Mouse (Mus musculus) Patski (cell line): ENCODE measurements around the gene Morn3. TPM values are rescaled to one million over a fixed set of nuclear protein-coding genes. Genes with fewer than 3 reads are reported as not detected.

Experiments used
- ATAC-seq: fragments of 100-300 bp; one replicate; pipeline ENCODE4 v1.8.0; 2021
- CTCF ChIA-PET: fragments of 350-600 bp; sonication (Branson Sonifier 250); formaldehyde crosslinking; loops from one replicate; lab custom pipeline; 2022; ENCODE audit warnings: inconsistent platforms; lab: Charles Lee
- POLR2A ChIA-PET: fragments of 350-600 bp; sonication (Branson Sonifier 250); formaldehyde crosslinking; loops from one replicate; lab custom pipeline; 2022; ENCODE audit warnings: antibody characterized with exemption, inconsistent platforms; lab: Charles Lee
- DNase-seq: peaks from one replicate; pipeline ENCODE4 v3.0.0-alpha.2; 2011; ENCODE audit warnings: low read depth, low spot score
- H3K27me3 ChIP-seq: fragments of 371-371 bp; one replicate; pipeline ENCODE4 v1.5.1; 2021
- CTCF ChIP-seq: fragments of 100-300 bp; IDR thresholded peaks from one replicate; pipeline ENCODE4 v1.5.1; 2021
- in situ Hi-C: fragments of 300-500 bp; cut with MboI; formaldehyde crosslinking; loops from 3 replicates; pipeline ENCODE4 v1.11.1; 2018; ENCODE audit warnings: low pct_unique_long_range_greater_than_20kb, mixed read lengths
- polyA plus RNA-seq: library from polyadenylated mRNA; unstranded; gene quantifications from one replicate; pipeline ENCODE4 v1.2.3, GENCODE M21; 2021

Gene Morn3
- polyA plus RNA-seq, 1 experiment from 2014 or later, result 0.32 TPM

DNA sequence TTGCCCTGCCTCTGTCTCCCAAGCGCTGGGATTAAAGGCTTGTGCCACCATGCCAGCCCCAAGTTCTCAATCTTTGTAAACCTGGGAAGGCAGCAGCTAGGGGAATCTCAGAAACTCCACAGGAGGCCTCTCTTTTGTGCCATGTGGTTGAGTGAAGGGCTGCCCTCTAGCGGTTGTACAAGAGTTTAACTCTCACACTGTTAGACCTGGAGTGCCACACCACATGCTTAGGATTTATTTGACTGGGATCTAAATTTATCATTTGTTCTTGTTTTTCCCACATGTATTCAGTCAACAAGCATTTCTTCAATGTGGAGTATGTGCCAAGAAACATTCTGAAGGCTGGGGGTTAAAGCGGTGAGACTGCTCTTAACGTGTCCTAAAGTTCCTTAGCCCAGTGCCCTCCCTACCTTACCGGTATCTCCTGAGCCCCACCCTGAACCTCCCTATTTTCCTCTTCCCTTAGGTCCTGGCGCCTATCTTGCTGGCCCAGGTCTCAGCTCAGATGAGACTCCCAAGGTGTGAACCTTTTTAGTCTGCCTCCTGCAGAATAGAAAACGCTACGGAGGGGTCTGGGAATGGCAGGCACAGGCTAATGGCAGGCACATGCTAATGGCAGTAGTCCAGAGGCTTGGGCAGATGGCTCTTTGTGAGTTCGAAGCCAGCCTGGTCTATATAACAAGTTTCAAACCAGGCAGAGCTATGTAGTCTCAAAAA is 33.1 kb downstream of the Morn3 start:
- ChIA-PET CTCF (interaction anchor here (0.7 to 4.3 kb wide), 15 partner anchors 8 to 89 kb away, joined by 3 to 16 read pairs (median 5); no protein-coding TSS in a partner anchor), POLR2A (interaction anchor here (0.7 to 3.3 kb wide), 3 partner anchors 22 to 46 kb away, joined by 3 to 9 read pairs (median 3); no protein-coding TSS in a partner anchor)
- ATAC-seq (no peak), DNase-seq (no peak)
- peak; percentile 92 for TF ChIP-seq CTCF
- in situ Hi-C loops, result loop anchor here (5.0 kb wide), 1 partner anchor 46 kb away; no protein-coding TSS in a partner anchor
- no peaks in the 10 kb centered on the region for H3K27me3 ChIP-seq

DNA sequence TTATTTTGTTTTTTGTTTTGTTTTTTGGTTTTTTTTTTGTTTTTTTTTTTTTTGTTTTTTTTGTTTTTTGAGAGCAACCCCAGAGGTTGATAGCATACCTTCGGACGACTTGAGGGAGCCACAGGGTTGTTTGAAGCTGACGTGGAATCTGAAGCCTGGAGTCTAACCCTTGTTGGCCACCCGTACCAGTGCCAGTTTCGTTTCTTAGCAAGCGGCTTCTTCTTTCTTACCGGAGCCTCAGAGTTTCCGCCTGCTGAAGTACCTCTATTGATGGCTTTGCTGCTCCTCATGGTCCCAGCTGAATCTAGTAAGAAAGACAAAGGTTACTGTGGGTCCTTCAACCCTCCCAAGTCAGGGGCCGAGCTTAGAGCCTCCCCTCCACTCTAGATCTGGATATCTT is 35.1 kb downstream of the Morn3 start:
- in situ Hi-C loops, result loop anchor here (5.0 kb wide), 1 partner anchor 44 kb away; no protein-coding TSS in a partner anchor
- H3K27me3 ChIP-seq, result no peaks in the 10 kb centered on the region
- no peak for TF ChIP-seq CTCF
- ATAC-seq (no peak), DNase-seq (no peak)
- POLR2A ChIA-PET, result interaction anchor here (1.2 kb wide), 1 partner anchor 23 kb away, joined by 3 read pairs; no protein-coding TSS in a partner anchor
- CTCF ChIA-PET, result no interaction called here

DNA sequence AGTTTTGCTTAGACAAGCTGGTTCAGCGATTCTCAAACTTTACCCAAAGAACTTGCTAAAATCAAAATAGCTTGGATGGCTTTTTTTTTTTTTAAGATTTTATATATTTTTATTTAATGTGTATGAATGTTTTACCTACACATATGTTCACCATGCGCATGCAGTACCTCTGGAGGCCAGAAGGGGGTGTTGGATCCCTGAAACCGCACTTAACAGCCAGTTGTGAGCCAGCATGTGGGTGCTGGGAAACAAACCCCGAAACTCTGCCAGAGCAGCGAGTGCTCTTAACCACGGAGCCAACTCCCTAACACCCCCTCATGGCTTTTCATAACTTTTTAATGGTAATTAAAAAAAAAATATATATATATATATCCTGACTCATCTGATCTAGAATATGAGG is 36.0 kb downstream of the Morn3 start:
- TF ChIP-seq CTCF, result peak; percentile 66
- ATAC-seq (no peak), DNase-seq (no peak)
- no peaks in the 10 kb centered on the region for H3K27me3 ChIP-seq
- in situ Hi-C loops, result loop anchor here (5.0 kb wide), 1 partner anchor 44 kb away; no protein-coding TSS in a partner anchor
- ChIA-PET CTCF (interaction anchor here (0.9 to 1.3 kb wide), 4 partner anchors 12 to 49 kb away, joined by 3 read pairs; no protein-coding TSS in a partner anchor), POLR2A (interaction anchor here (0.7 to 1.2 kb wide), 2 partner anchors 12 to 23 kb away, joined by 3 to 4 read pairs; no protein-coding TSS in a partner anchor)

DNA sequence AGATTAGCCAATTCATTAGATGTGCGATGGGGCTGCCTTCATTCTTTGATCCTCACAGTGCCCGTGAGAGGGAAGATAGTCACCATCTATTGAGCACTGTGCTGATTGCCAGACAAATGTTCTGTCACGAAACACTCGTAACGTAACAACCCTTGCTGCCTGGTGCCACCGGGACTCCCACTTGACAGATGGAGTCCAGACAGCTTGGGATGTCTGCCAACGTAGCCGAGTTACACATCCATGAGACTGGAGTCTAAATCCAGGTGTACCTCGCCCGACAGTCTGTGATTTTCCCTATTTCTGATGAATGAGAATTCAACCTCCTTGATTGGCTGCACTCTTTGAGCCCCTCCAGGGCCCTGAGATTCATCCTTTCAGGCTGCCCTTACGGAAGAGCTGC is 36.9 kb downstream of the Morn3 start:
- in situ Hi-C loops, result loop anchor here (5.0 kb wide), 1 partner anchor 43 kb away; no protein-coding TSS in a partner anchor
- CTCF ChIA-PET, result interaction anchor here (0.7 to 1.3 kb wide), 5 partner anchors 11 to 50 kb away, joined by 3 read pairs; no protein-coding TSS in a partner anchor
- no peaks in the 10 kb centered on the region for H3K27me3 ChIP-seq
- no peak for TF ChIP-seq CTCF
- DNase-seq, result no peak
- ATAC-seq, result no peak
- POLR2A ChIA-PET, result no interaction called here

DNA sequence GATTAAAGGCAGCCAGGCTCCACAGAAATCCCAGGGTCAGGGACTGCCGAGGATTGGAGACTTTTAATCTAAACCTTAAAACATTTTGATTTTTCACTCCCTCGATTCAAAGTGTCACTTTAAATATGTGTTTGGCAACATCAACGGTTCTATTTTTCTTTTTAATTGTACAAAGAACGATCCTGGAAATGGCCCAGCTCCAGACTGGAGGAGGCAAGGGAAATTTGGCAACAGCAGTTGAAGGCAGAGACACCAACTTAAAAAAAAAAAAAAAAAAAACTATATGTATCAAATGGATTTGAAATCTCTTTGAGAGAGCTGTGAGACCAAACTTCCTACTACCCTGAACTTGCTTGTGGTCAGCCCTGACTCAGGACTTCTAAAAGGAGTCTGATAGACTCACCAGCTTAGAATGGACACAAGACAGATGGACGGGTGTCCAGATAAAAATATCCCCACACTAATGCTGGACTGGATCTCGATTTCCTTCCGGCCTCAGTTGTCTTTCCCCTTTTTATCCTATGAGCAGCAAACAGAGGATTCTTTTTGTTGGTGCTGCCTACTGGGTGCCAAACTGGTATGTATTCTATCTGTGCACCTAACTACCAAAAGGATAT is 37.8 kb downstream of the Morn3 start:
- ChIA-PET POLR2A (no interaction called here), CTCF (interaction anchor here (0.7 kb wide), 1 partner anchor 50 kb away, joined by 4 read pairs; no protein-coding TSS in a partner anchor)
- in situ Hi-C loops, result no loop called here
- DNase-seq (no peak), ATAC-seq (no peak)
- H3K27me3 ChIP-seq, result no peaks in the 10 kb centered on the region
- TF ChIP-seq CTCF, result no peak

DNA sequence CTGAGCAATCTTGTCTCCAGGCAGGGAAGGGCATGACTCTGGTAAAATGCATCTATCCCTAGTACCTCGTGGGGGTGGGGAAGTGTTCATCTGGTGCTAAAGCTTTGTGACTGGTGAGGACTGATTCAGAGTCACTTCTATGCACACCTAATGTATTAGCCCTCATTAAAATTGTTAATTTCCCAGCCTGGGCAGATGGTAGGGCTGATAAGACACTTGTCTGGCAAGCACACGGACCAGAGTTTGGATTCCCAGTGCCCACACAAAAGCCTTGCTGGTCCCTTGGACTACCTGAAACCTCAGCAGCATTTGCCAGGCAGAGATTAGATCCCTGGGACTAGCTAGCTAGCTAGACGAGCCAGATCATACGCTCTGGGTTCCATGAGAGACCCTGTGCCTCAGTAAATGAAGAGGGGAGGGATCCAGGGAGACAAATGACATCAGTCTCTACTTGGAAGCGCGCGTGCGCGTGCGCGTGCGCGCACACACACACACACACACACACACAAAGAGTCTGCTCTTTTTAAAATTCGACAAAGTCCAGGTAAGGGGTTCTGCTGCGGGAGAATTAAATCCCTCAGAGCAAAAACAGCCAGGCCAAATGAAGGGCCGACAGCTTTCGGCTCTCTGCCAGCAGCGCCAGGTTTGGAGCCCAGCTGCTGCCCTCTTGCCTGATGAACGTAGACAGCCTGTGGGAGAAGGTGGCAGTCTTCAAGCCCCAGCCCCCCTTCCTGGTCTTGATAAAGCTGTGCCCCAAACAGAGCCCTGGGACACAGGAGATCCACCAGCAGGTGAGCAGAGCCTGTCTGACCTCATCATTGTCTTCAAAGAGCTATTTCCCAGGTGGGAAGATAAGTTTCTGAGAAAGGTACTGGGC is 40.9 kb downstream of the Morn3 start:
- in situ Hi-C loops, result no loop called here
- no peak for TF ChIP-seq CTCF
- ATAC-seq (no peak), DNase-seq (no peak)
- ChIA-PET CTCF (interaction anchor here (1.0 to 2.0 kb wide), 7 partner anchors 8 to 28 kb away, joined by 3 to 7 read pairs (median 3); no protein-coding TSS in a partner anchor), POLR2A (no interaction called here)
- H3K27me3 ChIP-seq, result no peaks in the 10 kb centered on the region

DNA sequence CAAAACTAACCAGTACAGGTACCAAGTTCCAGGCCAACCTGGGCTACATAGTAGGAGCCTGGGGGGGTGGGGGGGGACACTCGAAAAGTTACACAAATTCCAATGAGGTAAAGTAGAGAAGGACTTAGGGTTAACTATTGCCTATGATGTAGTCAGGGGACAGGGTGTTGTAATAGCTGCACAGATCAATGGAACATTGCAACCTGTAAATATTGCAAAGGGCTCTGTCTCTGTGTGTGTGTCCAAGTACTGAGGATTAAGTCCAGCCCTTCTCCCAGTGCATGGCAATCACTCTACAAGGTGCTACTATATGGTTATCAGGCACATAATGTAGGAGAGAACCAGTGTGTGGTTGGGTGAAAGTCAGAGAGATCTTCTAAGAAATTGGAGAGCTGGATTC is 45.9 kb downstream of the Morn3 start:
- ATAC-seq, result no peak
- ChIA-PET POLR2A (interaction anchor here (0.6 kb wide), 1 partner anchor 14 kb away, joined by 3 read pairs; no protein-coding TSS in a partner anchor), CTCF (no interaction called here)
- TF ChIP-seq CTCF, result no peak
- H3K27me3 ChIP-seq, result no peaks in the 10 kb centered on the region
- DNase-seq, result no peak
- in situ Hi-C loops, result no loop called here

DNA sequence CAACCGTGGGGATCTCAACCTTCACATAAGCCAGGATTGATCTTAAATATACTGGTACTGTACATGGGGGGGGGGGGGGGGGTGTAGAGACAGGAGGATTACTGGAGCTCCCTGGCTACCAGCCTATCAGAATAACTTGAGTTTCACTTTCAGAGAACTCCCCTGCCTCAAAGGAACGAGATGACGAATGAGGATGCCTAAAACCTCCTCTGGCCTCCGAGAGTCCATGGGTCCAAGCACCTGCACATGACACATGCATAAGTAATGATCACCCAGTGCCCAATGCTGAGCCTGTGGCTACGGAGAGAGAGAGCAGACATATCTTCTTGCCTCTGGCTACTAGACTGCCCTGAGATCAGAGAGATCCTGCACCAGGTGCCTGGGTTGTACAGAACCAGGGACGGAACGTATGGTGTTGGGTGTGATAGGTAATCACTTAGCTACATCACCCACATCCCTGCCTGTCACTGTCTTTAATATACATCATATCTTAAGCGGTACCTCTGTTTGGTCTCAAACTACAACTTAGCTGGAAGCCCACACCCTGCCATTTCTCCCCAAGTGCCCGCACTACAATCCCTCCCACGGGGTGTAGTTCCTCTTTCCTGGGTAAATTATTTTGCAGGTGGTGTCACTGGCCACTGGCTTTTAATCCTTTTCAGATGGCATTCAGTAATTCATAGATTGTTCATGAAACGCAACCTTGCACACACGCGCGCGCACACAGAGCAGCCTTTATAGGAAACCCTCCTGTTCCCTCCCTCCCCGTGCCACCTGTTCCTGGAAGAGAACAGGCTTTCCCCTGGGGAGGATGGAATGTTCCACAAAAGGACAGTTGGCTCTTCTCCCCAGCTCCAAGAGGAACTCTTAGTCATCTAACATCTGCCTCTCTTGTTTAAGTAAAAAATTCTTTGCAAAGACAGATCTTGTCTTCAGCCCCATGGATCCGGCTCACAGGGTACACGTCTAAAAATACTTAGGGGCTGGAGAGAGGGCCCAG is 49.3 kb downstream of the Morn3 start:
- ChIA-PET CTCF (interaction anchor here (0.9 to 1.4 kb wide), 5 partner anchors 9 to 103 kb away, joined by 3 to 5 read pairs (median 3); partner anchors contain the start of gene Orai1), POLR2A (no interaction called here)
- no peak for ATAC-seq
- in situ Hi-C loops, result no loop called here
- DNase-seq, result no peak
- H3K27me3 ChIP-seq, result no peaks in the 10 kb centered on the region
- TF ChIP-seq CTCF, result no peak

DNA sequence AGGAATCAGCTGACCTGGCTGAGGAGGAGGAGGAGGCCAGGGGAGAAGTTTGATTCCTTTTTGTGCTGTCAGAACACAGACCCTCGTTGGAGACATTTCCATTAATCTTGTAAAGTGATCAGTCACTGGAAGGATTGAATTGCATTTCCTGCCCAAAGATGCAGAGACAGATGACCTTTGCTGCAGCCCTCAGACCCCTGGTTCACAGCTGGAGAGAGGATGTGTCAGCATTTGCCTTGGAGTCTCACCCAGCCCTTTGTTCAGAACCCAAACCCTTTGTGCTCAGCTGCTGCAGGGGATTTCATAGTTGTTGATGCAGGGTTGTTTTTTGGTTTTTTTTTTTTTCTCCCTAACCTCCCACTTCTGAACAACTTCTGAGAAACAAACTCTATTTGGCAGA is 51.9 kb downstream of the Morn3 start:
- POLR2A ChIA-PET, result no interaction called here
- DNase-seq (no peak), ATAC-seq (no peak)
- in situ Hi-C loops, result no loop called here
- no peaks in the 10 kb centered on the region for H3K27me3 ChIP-seq
- CTCF ChIA-PET, result interaction anchor here (1.1 to 1.4 kb wide), 2 partner anchors 11 to 18 kb away, joined by 3 to 5 read pairs; no protein-coding TSS in a partner anchor
- no peak for TF ChIP-seq CTCF
